Mouse (Mus musculus): ENCODE measurements around the gene Gm7694. TPM values are rescaled to one million over a fixed set of nuclear protein-coding genes. Genes with fewer than 3 reads are reported as not detected.

The Gm7694 gene
- 0.13 to 0.14 TPM in 2 of 4 replicates, not detected in the others for total RNA-seq (2023)

DNA sequence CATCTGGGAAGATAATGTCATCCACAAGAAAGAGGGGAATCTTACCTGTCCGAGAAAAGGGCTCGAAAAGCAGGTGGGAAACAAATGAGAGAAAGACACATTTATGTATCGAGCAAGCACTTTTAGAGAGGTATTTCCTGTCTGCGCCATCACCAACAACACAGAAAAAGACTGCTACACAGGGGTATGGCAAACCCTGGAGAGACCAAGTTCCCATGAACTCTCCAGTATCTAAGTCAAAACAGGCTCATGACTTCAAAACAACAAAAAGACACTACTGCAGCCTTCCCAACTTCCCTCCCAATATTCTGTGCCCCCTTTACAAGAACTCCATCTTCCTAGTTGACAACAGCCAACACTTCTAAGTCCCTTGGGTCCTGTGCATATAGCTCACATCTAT, at the start of gene Gm7694:
Gm7694 (minus strand) TSS at position 101 of the 400 bp plus-strand sequence.

DNA sequence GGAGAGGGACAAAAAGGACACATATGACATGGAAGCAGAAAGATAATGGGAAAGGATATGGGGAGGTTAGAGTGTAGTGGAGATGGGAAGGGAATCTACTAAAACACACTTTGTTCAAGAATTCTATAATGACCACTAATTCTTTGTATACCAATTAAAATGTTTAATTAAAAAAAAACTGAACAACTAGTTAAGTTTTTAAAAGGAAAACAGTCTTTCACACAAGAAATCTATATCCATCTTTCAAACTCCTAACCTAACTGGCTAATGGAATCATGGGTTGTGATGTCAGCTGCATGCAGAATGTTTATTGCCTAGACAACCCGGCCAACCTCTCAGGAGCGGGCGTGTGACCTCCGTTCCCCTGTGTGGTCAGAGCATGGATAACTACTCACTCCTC, 2.4 kb upstream of the Gm7694 start, which contains the start of gene Spata46:
Spata46 (plus strand) TSS at position 301 of the 400 bp plus-strand sequence.

DNA sequence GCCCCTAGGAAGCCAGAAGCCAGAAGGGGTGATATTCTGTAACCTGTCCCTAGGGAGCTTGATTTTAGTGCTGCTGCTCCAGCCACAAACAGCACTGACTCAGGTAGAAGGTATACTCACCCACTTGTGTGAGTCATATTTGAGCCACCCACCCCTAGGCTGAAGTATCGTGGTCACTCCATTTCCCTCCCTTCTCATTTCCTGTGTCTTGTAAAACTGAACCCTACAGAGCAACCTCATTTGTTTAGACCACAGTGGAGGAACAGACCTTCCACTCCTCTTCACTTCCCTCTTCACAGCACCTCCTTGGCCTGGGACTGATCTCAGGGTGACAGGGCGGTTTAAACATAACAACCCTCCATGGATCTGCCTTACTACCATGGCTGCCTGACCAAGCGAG, 29.1 kb downstream of the Gm7694 start, which contains the start of gene Sh2d1b1:
Sh2d1b1 (plus strand) TSS at position 305 of the 400 bp plus-strand sequence.

Other genes with a start within 250 kb of the Gm7694 start
- 0.19 TPM in 1 of 4 replicates, not detected in the others for gene Ddr2, start 195.6 kb downstream of the Gm7694 start, total RNA-seq (2023)
- 66.1 to 84.7 TPM (median 75.8 TPM) in 4 replicates for gene Uap1, start 131.4 kb downstream of the Gm7694 start, total RNA-seq (2023)
- gene Uhmk1, start 90.9 kb downstream of the Gm7694 start, total RNA-seq (2023) = 64.0 to 66.4 TPM (median 65.2 TPM) in 4 replicates
- gene Sh2d1b2, start 73.6 kb downstream of the Gm7694 start, total RNA-seq (2023) = not detected in 4 replicates
- gene Sh2d1b1, start 29.0 kb downstream of the Gm7694 start, total RNA-seq (2023) = 0.52 to 0.89 TPM (median 0.83 TPM) in 4 replicates
- not detected in 4 replicates for gene Spata46, start 2.5 kb upstream of the Gm7694 start, total RNA-seq (2023)